Mouse (Mus musculus): ENCODE results near the gene Dact1. TPM values are rescaled to one million over a fixed set of nuclear protein-coding genes. Genes with fewer than 3 reads are reported as not detected.

Gene Dact1
- total RNA-seq, 2 experiments from 2014 or later: 12.7 to 15.1 TPM

DNA sequence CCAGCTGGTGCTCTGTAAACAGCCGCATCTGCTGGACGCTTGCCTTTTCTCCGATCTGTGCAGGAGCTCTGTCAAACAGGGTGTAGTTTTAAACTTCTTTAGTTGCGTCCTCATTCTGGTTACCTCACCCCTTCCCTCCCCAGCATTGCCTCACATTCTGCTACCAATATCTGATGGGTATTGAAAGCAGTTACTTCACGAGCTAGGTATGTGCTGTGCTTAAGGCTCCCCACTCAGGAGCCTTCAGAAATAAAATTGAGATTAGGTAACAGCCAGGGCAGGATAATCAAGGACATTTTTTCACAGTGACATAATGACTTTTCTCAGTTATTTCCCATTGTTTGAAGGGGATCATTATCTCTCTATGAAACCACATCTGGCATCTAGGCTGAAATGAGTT is 23.9 kb downstream of the Dact1 start:
- DNase-seq (ENCODE audit: low spot score in 2 of 2): no peak

DNA sequence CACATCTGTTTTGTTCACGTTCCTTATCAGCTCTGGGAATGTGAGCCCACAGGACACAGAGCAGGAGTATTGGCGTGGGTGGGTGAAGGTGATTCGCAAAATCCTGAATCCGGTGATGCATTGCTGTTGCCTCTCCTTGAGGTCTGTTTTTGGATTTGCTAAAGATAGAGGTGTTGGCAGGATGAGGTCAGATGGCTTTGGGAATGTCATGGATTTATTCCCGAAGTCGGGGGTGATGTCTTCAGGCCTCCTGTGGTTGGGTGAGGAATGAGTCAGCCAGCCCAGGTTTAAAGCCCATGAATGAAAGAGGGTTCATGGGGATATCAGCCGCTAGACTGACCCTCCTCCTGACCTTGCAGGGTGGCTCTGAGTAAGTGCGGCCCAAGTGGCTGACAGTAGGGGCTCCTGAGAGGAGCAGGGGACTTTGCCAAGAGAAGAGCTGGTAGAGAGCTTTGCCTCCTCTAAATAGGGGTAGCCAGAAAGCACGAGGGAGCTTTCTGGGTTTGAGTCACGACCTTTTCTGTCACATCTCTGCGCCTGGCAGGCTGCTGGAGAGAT is 27.4 kb downstream of the Dact1 start:
- DNase-seq (ENCODE audit: low spot score in 2 of 2): no peak

DNA sequence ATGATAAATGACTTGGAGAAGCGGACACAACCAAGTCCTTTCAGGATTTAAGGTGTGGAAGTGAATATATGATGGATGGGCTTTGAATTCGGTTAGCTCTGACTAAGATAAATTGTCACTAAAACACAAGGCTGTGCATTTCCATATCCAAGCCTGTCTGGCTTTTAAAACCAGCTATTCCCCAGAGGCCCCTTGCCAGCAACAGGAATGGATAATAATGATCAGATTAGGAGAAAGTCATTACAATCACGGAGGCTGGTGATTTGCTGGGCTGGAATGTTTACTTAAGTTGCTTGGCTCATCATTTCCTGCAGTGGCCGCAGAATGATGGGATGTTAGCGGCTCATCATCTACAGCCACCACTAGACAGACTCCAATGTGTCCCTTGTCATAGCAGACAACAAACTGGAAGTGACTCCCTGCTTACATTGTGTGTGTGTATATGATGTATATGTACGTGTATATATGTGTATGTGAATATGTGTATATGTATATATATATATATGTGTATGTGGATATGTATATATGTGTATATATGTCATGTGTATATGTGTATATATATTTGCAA is 28.3 kb downstream of the Dact1 start:
- DNase-seq (ENCODE audit: low spot score in 2 of 2): no peak

DNA sequence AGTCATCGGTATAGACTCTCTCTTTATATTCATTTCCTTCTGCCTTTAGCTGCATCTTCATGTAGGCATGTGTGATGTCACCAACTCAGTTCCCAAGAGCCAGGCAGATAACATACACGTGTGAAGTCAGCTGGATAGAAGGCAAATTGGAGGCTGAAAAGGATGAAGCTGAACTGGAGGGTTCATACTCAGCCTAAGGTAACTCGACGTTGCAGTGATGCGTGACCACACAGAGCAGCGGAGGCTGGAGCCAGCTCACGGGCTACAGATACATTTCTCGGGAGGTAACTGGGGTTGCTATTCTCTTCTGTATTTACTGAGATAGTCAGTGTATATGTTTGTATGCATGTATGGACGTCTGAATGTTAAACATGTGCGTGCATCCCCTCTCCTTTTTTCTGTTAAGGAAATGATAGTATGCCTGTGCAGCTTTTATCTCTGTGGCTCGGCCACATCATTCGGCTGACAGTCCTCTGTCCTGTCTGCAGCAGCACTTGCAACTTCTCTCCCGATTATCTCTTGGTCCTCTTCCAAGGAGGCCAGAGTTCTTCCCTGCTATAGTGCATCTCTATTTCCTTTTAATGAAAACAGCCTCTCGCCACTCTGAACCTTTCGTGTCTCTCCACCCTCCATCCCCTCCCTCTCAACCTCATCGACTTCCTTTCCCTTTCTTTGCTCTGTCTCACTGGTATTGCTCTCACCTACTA is 29.6 kb downstream of the Dact1 start:
- no peak for DNase-seq (ENCODE audit: low spot score in 2 of 2)

DNA sequence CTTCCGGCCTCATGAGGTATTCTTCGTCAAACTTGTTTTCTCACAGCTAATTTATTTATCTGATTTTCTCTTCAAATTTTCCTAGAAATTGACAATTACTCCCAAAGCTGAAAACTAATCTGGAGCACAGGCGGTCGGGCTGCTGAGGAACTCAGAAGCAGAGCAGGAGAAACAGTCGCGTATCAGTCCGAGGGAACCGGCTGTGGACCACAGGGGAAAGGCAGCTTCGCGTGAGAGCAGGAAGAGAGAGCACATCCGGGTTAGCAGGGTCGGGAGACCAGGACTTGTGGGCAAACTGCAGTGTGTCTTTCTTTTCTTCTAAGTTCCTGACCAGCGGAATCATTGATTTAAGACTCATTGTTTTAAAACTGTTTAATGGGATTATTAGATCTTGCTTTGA is 32.7 kb downstream of the Dact1 start:
- DNase-seq (ENCODE audit: low spot score in 2 of 2): no peak

DNA sequence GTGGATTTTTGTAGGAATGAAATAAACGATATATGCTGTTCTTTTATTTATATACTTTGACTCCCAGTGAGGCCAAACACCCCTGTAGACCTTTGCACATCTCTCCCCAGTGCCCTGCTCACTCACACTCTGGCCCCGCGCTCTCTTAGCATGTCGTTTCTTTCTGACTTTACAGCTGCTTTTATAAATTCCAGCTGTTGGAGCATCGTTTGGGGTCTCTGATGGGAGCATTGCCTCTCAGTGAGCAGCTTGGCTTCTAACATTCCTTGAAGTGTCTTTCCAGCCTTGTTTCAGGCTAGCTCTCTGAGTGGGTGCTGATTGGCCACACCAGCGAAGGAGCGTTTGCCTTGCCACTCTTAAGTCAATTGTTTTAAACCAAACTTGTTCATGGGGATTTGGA is 35.8 kb downstream of the Dact1 start:
- DNase-seq (ENCODE audit: low spot score in 2 of 2): no peak

DNA sequence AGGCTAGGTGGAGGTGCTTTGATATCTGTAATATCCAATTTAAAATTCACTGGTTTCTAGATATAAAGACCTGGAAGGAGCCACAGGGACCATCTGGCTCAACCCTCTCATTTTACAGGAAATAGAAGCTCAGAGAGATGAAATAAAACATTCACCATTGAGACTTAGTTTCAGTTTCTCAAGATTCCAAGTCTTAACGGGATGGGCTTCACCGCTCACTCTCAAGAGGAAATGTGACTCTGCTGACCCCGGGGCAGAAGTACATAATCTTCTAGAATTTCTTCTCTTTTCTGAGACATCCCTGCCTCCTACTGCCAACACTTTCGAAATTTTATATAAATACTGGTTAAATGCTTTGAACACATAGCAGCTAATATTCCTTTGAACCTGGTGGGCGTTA is 36.4 kb downstream of the Dact1 start:
- no peak for DNase-seq (ENCODE audit: low spot score in 2 of 2)

DNA sequence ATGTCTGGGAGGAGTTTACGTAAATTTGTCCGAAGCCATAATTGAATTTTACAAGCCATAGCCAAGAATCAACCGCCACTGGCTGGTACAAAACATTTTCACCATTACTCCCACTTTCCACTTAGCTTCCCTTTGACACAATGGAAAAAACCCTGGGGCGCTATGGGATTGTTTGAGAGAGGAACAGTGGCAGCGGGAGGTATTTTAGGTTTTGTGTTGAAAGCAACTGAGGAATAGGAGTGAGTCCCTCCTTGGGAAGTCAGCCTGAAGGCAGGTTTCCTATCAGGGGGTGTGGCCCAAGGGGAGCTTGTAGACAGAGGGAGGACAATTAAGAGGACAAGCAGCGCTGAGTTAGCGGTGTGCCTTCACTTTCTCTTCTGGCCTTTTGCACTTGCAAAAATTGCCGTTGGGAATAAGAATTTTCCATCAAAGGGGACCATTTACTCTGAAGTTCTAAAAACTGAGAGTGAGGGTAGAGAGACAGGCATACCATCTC is 38.8 kb downstream of the Dact1 start:
- no peak for DNase-seq (ENCODE audit: low spot score in 2 of 2)

DNA sequence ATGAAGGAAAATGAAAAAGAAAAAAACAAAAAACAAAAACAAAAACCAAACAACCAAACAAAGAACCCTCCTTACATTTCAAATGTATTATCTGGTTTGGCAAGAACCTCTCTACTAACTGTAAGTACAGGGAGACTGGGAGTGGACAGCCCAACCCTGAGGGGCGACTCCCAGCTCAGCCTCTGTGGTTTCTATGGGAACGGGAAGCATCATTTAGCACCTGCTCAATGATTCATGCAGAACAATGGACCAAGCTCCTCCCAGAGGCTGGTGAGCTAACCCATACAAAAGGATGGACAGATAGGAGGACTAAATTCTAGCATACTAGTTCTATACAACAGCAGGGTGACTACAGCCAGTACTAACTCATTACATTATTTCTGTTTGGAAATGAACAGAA is 40.4 kb downstream of the Dact1 start:
- no peak for DNase-seq (ENCODE audit: low spot score in 2 of 2)

DNA sequence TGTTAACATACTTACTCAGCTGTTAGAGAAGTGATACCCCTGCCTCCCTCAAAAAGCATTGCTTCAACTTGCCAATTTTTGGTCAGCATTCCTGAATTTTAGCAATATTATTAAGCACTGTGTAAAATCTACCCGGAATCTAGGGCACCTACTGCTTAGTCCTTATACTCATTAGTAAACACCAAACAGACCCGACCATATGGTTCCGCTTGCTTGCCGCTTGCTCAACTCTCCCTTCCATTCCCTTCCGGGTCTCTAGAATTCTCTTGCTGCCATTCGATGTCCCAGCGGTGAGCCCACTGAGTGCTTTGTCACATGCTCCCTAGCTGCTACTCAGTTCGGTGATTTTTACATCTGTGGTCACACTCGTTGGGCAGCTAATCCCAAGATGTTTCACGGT is 45.0 kb downstream of the Dact1 start:
- no peak for DNase-seq (ENCODE audit: low spot score in 2 of 2)

DNA sequence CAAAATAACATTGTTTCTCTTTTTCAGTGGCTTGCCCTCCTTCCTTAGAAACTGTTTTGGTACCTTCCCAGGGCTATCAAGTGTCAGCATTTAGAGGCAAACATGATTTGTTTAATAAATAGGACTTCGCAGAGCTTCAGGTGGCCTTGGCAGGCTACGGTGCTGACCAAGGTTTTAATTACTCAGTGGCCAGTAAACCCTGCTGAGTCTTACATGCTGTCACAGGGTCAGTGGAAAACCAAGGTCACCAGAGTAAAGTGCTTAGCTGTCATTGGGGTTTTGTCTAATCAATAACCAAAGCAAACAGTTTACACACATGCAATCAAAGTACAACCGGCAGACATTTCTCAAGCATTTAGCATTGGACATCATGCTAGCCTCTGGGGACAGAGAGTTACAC is 45.4 kb downstream of the Dact1 start:
- DNase-seq (ENCODE audit: low spot score in 2 of 2): no peak

DNA sequence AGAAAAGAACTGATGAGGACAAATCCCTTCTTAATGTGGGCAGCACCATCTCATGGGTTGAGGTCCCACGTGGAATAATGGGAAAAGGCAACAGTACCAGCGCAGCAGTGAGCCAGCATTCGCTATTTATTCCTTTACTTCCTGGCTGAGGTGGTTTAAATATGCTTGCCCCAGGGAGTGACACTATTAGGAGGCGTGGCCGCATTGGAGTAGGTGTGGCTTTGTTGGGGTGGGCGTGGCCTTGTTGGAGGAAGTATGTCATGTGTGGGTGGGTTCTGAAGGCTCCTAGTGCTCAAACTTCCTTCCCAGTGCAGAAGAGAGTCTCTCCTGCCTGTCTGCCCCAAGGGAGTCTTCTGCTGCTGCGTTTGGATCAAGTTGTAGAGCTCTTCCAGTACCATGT is 51.9 kb downstream of the Dact1 start:
- no peak for DNase-seq (ENCODE audit: low spot score in 2 of 2)

DNA sequence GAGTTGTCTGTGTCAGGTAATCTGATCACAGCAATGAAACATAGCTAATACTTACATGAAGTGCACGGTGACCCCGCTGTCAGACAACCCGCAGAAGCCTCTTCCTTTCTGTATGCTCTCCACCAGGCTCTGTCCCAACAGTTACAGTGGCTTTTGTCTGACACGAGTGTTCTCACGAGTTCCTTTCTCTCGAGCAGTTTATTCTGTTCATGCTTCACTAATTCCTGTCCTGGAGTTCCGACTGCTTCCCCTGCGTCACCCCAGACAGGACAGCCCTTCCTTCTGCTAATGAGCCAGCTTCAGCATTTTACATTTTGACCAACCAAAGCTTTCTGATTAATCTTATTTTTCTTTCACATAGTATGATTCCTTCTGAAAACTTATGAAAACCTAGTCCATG is 52.7 kb downstream of the Dact1 start:
- DNase-seq (ENCODE audit: low spot score in 2 of 2): no peak

DNA sequence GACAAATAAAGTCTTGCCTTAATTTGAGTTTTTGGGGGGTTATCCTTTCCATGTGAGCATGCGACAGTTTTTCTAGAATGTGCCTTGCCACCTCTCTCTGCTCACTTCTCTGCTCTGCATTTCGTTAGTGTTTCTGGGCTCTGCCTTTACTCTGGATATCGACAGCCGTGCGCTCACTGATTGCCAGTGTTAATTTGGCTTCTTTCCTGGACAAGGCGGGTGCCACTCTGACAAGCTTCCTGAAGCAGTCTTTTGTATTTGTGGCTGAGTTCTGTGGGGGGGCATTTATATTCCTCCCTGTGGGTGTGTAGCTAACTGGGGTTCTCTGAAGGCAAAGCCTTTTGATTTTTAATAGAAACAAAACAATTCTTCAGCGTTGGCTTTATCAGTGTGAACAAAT is 54.4 kb downstream of the Dact1 start:
- DNase-seq (ENCODE audit: low spot score in 2 of 2): peak; percentile 22 to 65

DNA sequence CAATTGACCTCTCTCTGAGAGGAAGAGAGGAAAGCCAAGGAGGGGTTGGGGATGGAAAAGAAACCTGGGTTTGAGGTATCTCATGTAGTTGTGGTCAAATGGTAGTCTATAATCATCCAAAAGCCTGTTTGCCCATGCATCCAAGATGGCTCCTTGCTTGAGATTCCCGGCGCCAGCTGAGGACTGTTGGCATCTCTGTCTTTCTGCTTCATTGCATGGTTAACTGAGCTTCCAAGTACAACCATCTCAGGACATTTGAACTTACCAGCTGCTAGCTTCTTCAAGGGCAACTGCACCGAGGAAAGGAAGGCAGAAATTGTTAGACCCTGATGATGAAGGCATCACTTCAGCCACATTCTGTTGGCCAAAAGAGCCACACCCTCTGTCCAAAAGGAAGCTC is 54.8 kb downstream of the Dact1 start:
- no peak for DNase-seq (ENCODE audit: low spot score in 2 of 2)

DNA sequence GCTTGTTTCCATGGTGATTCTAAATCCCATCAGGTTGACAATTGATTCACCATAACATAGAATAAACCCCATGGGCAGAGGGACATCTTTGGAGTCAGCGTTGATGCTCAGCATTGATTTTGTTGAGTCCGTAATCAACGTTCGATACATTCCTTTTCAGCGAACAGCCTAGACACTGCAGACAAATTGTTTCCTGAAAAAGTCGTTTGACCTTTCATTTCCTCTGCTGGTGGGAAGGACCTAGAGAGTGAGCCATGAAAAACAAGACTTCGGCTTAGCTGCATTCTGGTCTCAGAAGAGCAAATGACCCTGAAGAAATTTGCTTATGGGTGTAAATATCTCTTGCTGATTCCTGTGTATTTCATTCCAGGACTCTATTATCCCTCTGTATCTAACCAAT is 55.5 kb downstream of the Dact1 start:
- DNase-seq (ENCODE audit: low spot score in 2 of 2): no peak

DNA sequence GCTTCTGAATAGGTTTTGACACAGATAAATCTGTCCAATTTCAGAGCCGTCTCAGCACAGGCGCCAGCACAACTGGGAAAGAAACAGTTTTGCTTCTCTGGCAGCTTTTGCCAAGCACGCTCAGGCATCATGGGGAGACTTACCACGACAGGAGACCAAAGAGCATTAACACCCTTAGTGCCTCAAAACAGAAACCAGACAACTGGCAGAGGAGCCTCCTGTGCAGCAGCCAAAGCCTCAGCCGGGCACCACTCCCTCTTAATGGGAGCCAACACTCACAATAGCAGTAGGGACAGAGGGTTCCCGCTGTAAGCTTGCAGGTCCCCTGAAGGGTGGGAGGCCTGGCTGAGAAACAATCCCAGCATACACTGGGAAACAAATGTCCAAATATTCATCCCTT is 56.5 kb downstream of the Dact1 start:
- DNase-seq (ENCODE audit: low spot score in 2 of 2): peak; percentile 41 to 77

DNA sequence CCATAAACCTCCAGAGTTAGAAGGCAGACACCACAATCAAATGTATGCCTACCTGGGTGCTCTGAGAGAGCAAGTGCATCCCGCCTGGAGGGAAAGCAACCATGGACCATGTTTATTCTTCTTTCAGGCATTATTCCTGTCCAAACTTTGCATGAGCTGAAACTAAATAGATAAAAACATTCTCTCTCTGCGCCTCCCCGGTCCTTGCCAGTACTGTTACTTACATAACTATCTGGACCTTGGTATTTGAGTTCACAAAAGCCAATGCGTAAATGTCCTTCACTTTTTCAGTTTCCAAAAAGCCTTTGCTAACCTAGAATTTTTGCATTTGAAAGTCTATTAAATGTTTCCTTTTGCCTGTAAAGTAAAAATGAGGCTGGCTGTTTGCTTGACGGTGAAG is 58.9 kb downstream of the Dact1 start:
- DNase-seq (ENCODE audit: low spot score in 2 of 2): no peak

Other genes with a start within 250 kb of the Dact1 start
- not detected for gene Tomm20l, start 198.5 kb upstream of the Dact1 start, total RNA-seq (2021)
- 10 to 100 TPM; 67.0 to 67.2 TPM for gene Timm9, start 173.2 kb upstream of the Dact1 start, total RNA-seq (2021)
- 1 to 10 TPM; 5.2 to 6.9 TPM for gene 2700049A03Rik, start 173.0 kb upstream of the Dact1 start, total RNA-seq (2021)